Mouse (Mus musculus) spleen, embryonic (tissue): ENCODE data around the gene Pygo1.

Source experiments
- CTCF ChIA-PET: fragments of 350-600 bp; sonication (Branson Sonifier 250); formaldehyde crosslinking; loops from one replicate; lab custom pipeline; 2022; lab: Charles Lee

Gene Pygo1

GRCm38 (mm10) chr9:72935309-72935708 lies 9.9 kb downstream of the Pygo1 start:
- CTCF ChIA-PET, result interaction anchor here (0.6 kb wide), 1 partner anchor 80 kb away, joined by 3 read pairs; no protein-coding TSS in a partner anchor

GRCm38 (mm10) chr9:72936301-72936700 lies 10.9 kb downstream of the Pygo1 start:
- CTCF ChIA-PET, result no interaction called here

- CTCF ChIA-PET, result no interaction called here
Measured at GRCm38 (mm10) chr9:72943424-72943823, 18.0 kb downstream of the Pygo1 start.

GRCm38 (mm10) chr9:72944286-72944685 lies 18.8 kb downstream of the Pygo1 start:
- CTCF ChIA-PET, result interaction anchor here (0.6 kb wide), 1 partner anchor 12 kb away, joined by 3 read pairs; no protein-coding TSS in a partner anchor

- CTCF ChIA-PET, result no interaction called here
Measured at GRCm38 (mm10) chr9:72947010-72947409, 21.6 kb downstream of the Pygo1 start.

- CTCF ChIA-PET, result no interaction called here
Measured at GRCm38 (mm10) chr9:72949572-72949971, 24.1 kb downstream of the Pygo1 start.

GRCm38 (mm10) chr9:72954746-72955145 lies 29.3 kb downstream of the Pygo1 start:
- CTCF ChIA-PET, result no interaction called here

- CTCF ChIA-PET, result no interaction called here
Measured at GRCm38 (mm10) chr9:72955546-72955945, 30.1 kb downstream of the Pygo1 start.

- CTCF ChIA-PET, result interaction anchor here (0.6 to 1.2 kb wide), 3 partner anchors 10 to 1479 kb away, joined by 3 read pairs; no protein-coding TSS in a partner anchor
Measured at GRCm38 (mm10) chr9:72958521-72959450, 33.3 kb downstream of the Pygo1 start, which contains the start of the genes Dyx1c1 and Gm44503. Gene Dyx1c1, plus strand, starts transcription at chr9:72958785. Gene Gm44503, plus strand, starts transcription at chr9:72958852.

GRCm38 (mm10) chr9:72961346-72961745 lies 35.9 kb downstream of the Pygo1 start:
- CTCF ChIA-PET, result interaction anchor here (0.9 kb wide), 1 partner anchor 24 kb away, joined by 4 read pairs; the partner anchor contains the start of genes Ccpg1 and Ccpg1os

- CTCF ChIA-PET, result interaction anchor here (0.9 kb wide), 1 partner anchor 23 kb away, joined by 4 read pairs; the partner anchor contains the start of genes Ccpg1 and Ccpg1os
Measured at GRCm38 (mm10) chr9:72961959-72962358, 36.5 kb downstream of the Pygo1 start.

GRCm38 (mm10) chr9:72968349-72969061 lies 43.1 kb downstream of the Pygo1 start:
- CTCF ChIA-PET, result interaction anchor here (1.3 kb wide), 1 partner anchor 10 kb away, joined by 3 read pairs; the partner anchor contains the start of genes Dyx1c1 and Gm44503

GRCm38 (mm10) chr9:72969874-72970273 lies 44.4 kb downstream of the Pygo1 start:
- CTCF ChIA-PET, result no interaction called here

GRCm38 (mm10) chr9:72972435-72972834 lies 47.0 kb downstream of the Pygo1 start:
- CTCF ChIA-PET, result interaction anchor here (0.6 kb wide), 1 partner anchor 147 kb away, joined by 3 read pairs; no protein-coding TSS in a partner anchor

GRCm38 (mm10) chr9:72972984-72973383 lies 47.5 kb downstream of the Pygo1 start:
- CTCF ChIA-PET, result interaction anchor here (0.6 kb wide), 1 partner anchor 146 kb away, joined by 3 read pairs; no protein-coding TSS in a partner anchor

- CTCF ChIA-PET, result no interaction called here
Measured at GRCm38 (mm10) chr9:72974734-72975133, 49.3 kb downstream of the Pygo1 start.

GRCm38 (mm10) chr9:72975242-72975641 lies 49.8 kb downstream of the Pygo1 start:
- CTCF ChIA-PET, result interaction anchor here (0.6 kb wide), 1 partner anchor 504 kb away, joined by 6 read pairs; no protein-coding TSS in a partner anchor

GRCm38 (mm10) chr9:72983066-72983465 lies 57.6 kb downstream of the Pygo1 start:
- CTCF ChIA-PET, result no interaction called here

GRCm38 (mm10) chr9:72985250-72986220 lies 60.1 kb downstream of the Pygo1 start, which contains the start of the genes Ccpg1os and Ccpg1:
Gene Ccpg1os, minus strand, starts transcription at chr9:72985382.
Gene Ccpg1, plus strand, starts transcription at chr9:72985429.
- CTCF ChIA-PET, result interaction anchor here (0.5 to 0.8 kb wide), 2 partner anchors 22 to 24 kb away, joined by 3 to 4 read pairs; no protein-coding TSS in a partner anchor

- CTCF ChIA-PET, result interaction anchor here (0.7 kb wide), 2 partner anchors 49 to 236 kb away, joined by 3 to 7 read pairs; no protein-coding TSS in a partner anchor
Measured at GRCm38 (mm10) chr9:72987703-72988102, 62.3 kb downstream of the Pygo1 start.
